Mouse (Mus musculus) limb, embryonic 14.5 days (tissue): Measurements from ENCODE around the gene Gstm7. TPM values are rescaled to one million over a fixed set of nuclear protein-coding genes. Genes with fewer than 3 reads are reported as not detected.
"Not testable (repeated sequence)": the region's sequence is repeated elsewhere in the genome, so short reads cannot be mapped to it uniquely, and the experiment has no call there.

Source experiments
- ATAC-seq: fragments of 200-750 bp; cut with Nextera tagmentation; 2 replicates; pipeline ENCODE4 v1.8.0; 2017; ENCODE audit warnings: low read depth, moderate number of reproducible peaks, moderate TSS enrichment; ENCODE audit not compliant: low FRiP score
- DNase-seq: peaks from one replicate; pipeline ENCODE4 v3.0.0-alpha.2; 2015; ENCODE audit warnings: low spot score
- H3K27ac ChIP-seq: fragments of 300-500 bp; sonication (generic); replicated peaks from 2 replicates; pipeline ENCODE4 v1.5.1; 2014; ENCODE audit warnings: low read depth, mild to moderate bottlenecking, low read length, moderate library complexity, mixed read lengths
- H3K27me3 ChIP-seq: fragments of 300-500 bp; sonication (generic); 2 replicates; pipeline ENCODE4 v1.6.1; 2014; ENCODE audit warnings: low read length, mixed read lengths; ENCODE audit not compliant: control insufficient read depth, insufficient read depth
- H3K36me3 ChIP-seq: fragments of 300-500 bp; sonication (generic); 2 replicates; pipeline ENCODE4 v1.6.1; 2014; ENCODE audit warnings: mild to moderate bottlenecking, low read length, moderate library complexity, mixed read lengths; ENCODE audit not compliant: control insufficient read depth, insufficient read depth
- H3K4me1 ChIP-seq: fragments of 300-500 bp; sonication (generic); 2 replicates; pipeline ENCODE4 v1.6.1; 2014; ENCODE audit warnings: antibody characterized with exemption, low read length, mixed read lengths; ENCODE audit not compliant: control insufficient read depth, insufficient read depth
- H3K4me2 ChIP-seq: fragments of 300-500 bp; sonication (generic); replicated peaks from 2 replicates; pipeline ENCODE4 v1.6.1; 2014; ENCODE audit warnings: low read depth, mild to moderate bottlenecking, low read length, moderate library complexity; ENCODE audit not compliant: severe bottlenecking
- H3K4me3 ChIP-seq: fragments of 300-500 bp; sonication (generic); replicated peaks from 2 replicates; pipeline ENCODE4 v1.5.1; 2014; ENCODE audit warnings: low read length
- H3K9ac ChIP-seq: fragments of 300-500 bp; sonication (generic); 2 replicates; pipeline ENCODE4 v1.6.1; 2014; ENCODE audit warnings: mild to moderate bottlenecking, low read depth, low read length, moderate library complexity; ENCODE audit not compliant: severe bottlenecking
- H3K9me3 ChIP-seq: fragments of 300-500 bp; sonication (generic); 2 replicates; pipeline ENCODE4 v1.6.1; 2016; ENCODE audit warnings: low read length; ENCODE audit not compliant: control insufficient read depth
- POLR2A ChIP-seq: fragments of 200-500 bp; IDR thresholded peaks from 2 replicates; pipeline ENCODE4 v1.8.0; 2012; ENCODE audit warnings: inconsistent platforms, mild to moderate bottlenecking, moderate library complexity, borderline replicate concordance; ENCODE audit not compliant: insufficient read depth, insufficient read length; ENCODE audit errors: extremely low read depth
- WGBS: fragments of 180-500 bp; shearing (Covaris S2); extraction: QIAGEN DNeasy Blood & Tissue Kit; methylation state at CpG from one replicate; pipeline ENCODE4 v1.1.7; 2014; 5-methylcytosine and 5-hydroxymethylcytosine counted together
- polyA plus RNA-seq, 2 experiments: library from polyadenylated mRNA; depleted of rRNA in 1 of 2; stranded (reverse) in 1 of 2; unstranded in 1 of 2; fragments of >200 nt; fragmentation: Nextera tagmentation in 1 of 2; extraction: Ambion mirVana in 1 of 2; gene quantifications; 2 replicates each; pipeline versions ENCODE4 v1.2.1 to v1.2.3; 2012 to 2014

The Gstm7 gene
- polyA plus RNA-seq, 2 experiments: 17.5 to 19.8 TPM

DNA sequence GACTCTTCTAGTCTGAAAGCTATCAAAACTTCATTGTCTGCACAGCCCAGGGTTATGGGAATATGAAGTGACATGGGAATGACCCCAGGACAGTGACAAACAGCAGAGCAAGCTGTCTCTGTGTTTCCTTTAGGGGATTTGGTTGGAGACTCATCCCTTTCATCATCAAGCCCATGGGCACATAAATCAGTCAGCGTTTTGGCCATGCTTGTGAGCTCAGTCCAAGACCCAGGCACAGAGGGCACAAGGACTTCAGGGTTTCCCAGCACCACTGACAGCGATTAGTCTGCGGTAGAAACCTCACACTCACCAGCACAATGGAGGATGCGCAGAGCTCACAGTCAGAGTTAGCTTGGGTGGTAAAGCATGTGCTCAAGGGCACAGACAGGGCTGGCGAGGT is 22.3 kb upstream of the Gstm7 start:
- no peak overlapping the region for H3K4me3 ChIP-seq
- ATAC-seq: no peak
- 81% methylated on average over 5 of the region's 5 CpGs for WGBS
- no peaks in the 10 kb centered on the region for H3K27me3 ChIP-seq
- H3K4me2 ChIP-seq: no peak overlapping the region
- TF ChIP-seq POLR2A: no peak
- no peaks in the 10 kb centered on the region for H3K9me3 ChIP-seq
- DNase-seq: no peak
- no peak overlapping the region for H3K9ac ChIP-seq
- no peaks in the 10 kb centered on the region for H3K36me3 ChIP-seq
- H3K4me1 ChIP-seq: no peaks in the 10 kb centered on the region
- H3K27ac ChIP-seq: no peak overlapping the region

DNA sequence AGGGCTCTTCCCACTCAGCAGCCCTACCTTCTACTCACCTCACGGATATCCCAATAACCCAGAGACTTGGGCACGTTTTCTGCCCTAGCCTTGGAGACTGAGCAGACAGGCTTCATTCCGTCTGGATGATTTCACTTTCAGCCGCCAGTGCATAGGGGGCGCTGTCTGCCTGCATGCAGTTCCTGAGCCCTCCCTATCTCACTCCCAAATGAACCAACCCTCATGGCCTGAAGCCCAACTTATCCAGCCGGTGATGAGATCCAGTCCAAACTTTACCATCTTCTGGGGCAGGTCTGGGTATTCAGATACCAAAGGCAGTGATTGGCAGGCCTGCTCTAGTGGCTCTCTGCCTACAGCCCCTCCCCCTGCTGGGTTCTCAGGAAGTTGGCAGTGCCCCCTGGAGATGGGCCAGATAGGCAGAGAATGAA is 21.7 kb upstream of the Gstm7 start:
- DNase-seq (no peak), ATAC-seq (no peak)
- Histone ChIP-seq H3K4me2 (no peak overlapping the region), H3K4me3 (no peak overlapping the region), H3K9me3 (no peaks in the 10 kb centered on the region), H3K36me3 (no peaks in the 10 kb centered on the region), H3K4me1 (no peaks in the 10 kb centered on the region), H3K27ac (no peak overlapping the region), H3K27me3 (no peaks in the 10 kb centered on the region), H3K9ac (no peak overlapping the region)
- WGBS: 26% methylated on average over 6 of the region's 6 CpGs
- TF ChIP-seq POLR2A: no peak

DNA sequence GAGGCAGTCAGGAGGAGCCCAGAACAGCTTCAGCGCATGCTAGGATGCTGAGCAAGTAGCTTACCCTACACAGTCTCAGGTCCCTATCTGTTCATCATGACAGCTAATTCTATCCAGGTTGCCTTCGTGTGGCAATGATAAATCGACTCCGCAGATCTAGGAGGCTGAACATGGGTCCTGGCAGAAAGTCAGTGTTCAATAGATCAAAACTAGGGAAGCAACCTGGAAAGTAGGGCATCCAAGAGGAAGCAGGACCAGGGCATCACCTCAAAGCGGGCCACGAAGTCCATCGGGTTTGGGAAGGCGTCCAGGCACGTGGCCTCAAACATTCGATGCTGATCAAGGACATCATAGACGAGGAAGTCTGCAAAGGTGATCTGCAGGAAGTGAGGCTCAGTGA is 18.9 kb upstream of the Gstm7 start:
- Histone ChIP-seq H3K4me2 (no peak overlapping the region), H3K27me3 (no peaks in the 10 kb centered on the region), H3K9ac (no peak overlapping the region), H3K4me3 (no peak overlapping the region), H3K27ac (no peak overlapping the region), H3K9me3 (no peaks in the 10 kb centered on the region), H3K36me3 (no peaks in the 10 kb centered on the region), H3K4me1 (no peaks in the 10 kb centered on the region)
- 85% methylated on average over 11 of the region's 11 CpGs for WGBS
- TF ChIP-seq POLR2A: no peak
- no peak for DNase-seq
- ATAC-seq: no peak

DNA sequence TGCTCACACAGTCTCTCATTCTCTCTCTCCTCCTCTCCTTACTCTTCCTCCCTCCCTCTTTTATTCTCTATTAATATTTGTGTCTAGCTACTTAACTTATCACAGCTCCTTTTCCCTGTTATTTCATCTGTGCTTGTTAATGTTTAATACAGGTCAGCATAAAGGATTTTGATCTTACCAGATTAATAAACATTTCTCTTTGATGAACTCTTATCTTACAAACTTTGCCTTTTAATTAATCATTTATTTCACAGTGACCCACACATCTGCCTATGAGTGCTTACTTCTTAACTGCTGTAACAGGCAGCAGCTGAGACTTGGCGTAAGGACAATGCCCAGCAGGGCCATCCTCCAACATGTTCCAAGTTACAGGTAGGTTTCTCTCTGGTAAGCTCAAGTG is 17.8 kb upstream of the Gstm7 start:
- not testable (repeated sequence) for ATAC-seq, H3K9me3 ChIP-seq, H3K9ac ChIP-seq, DNase-seq, H3K27me3 ChIP-seq, H3K4me2 ChIP-seq, H3K27ac ChIP-seq, H3K4me3 ChIP-seq, H3K4me1 ChIP-seq, H3K36me3 ChIP-seq
- WGBS: 87% methylated on average over 1 of the region's 1 CpGs

DNA sequence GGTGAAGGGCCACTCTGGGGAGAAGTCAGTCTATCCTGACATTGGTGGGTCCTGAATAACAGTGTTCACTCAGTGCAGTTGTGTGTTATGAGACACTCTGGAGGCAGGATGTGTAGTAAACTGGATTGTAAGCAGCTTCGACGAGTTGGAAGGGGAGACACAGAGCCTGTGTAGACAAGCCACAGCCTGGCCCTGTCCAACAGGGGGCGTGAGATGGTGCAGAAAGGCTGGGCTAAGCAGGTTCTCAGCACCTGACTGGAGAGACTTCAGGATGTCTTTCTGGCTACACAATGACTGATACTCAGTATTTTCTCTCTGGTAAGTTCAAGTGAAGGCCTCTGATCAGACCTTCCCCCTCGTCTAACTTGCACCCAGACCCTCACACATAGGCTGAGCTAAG is 14.1 kb upstream of the Gstm7 start:
- Histone ChIP-seq H3K4me3 (no peak overlapping the region), H3K9ac (no peak overlapping the region), H3K4me1 (peaks cover 5% of the 10 kb centered on the region), H3K27ac (no peak overlapping the region), H3K27me3 (no peaks in the 10 kb centered on the region), H3K4me2 (no peak overlapping the region), H3K36me3 (no peaks in the 10 kb centered on the region), H3K9me3 (no peaks in the 10 kb centered on the region)
- 49% methylated on average over 4 of the region's 4 CpGs for WGBS
- TF ChIP-seq POLR2A: no peak
- ATAC-seq (no peak), DNase-seq (no peak)
